Mouse (Mus musculus): ENCODE data around the gene Trnt1.

DNA sequence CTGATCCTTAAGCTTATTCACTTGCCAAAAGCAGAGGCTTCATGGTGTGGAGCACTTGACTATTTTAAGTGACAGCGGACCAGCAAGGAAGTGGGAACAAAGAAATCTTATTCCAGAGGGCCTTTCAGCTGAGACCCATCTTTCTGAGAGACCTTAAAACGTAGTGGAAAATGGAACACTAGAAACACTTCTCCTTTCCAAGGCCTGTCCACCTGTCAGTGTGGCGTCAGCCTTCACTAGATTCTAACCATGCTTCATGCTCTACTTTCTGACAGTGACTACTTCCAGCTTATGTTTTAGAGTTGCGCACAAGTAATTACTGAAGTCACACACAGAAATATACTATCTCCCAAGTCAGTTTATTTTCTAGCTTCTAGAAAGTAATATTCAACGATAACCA, 23.6 kb downstream of the Trnt1 start:
- TF ChIP-seq CTCF (IDR thresholded peaks at IDR 0.05; ENCODE audit: low read depth) (no peak), EP300 (IDR thresholded peaks at IDR 0.05; ENCODE audit: low read depth) (no peak)
